Mouse (Mus musculus) thymus, adult 2 months (tissue): ENCODE measurements around the gene Dtx3.

Experiments used
- CTCF ChIP-seq: fragments of 200-500 bp; IDR thresholded peaks from 2 replicates; pipeline ENCODE4 v1.5.1; 2012; ENCODE audit warnings: mild to moderate bottlenecking, control low read depth, low read length, moderate library complexity, borderline replicate concordance; ENCODE audit not compliant: control insufficient read depth, poor library complexity, insufficient read depth; ENCODE audit errors: extremely low read depth
- POLR2A ChIP-seq: fragments of 200-500 bp; IDR thresholded peaks from 2 replicates; pipeline ENCODE4 v1.6.1; 2012; ENCODE audit warnings: mild to moderate bottlenecking, low read length, control low read depth, moderate library complexity; ENCODE audit not compliant: control insufficient read depth, poor library complexity, insufficient read depth; ENCODE audit errors: extremely low read depth

DNA sequence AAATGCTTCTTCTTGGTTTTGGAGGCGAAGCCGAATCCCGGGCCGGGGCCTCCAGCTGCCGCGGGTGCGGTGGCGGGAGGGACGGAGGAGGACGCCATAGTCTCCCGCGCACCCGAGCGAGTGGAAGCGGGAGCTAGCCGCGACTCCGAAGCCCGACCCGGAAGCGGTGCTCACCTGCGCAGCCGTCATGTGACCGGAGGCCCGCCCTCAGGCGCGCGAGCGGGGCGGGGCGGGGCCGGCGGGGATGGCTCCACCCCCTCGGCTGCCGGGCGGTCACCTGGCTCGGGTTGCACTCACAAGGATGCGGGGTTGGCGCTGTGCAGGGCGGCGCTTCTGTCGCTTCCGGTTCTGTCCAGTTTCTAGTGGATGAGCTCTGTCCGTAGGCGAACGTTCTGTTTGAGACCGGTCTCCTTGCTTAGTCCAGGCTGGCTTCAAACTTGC is 15.9 kb upstream of the Dtx3 start, which contains the start of gene Pip4k2c:
- TF ChIP-seq POLR2A, result peak; percentile 71
- TF ChIP-seq CTCF, result peak; percentile 27; the same call in 1 of the 2 replicates
